Mouse (Mus musculus): ENCODE measurements around the gene Zfp385a. TPM values are rescaled to one million over a fixed set of nuclear protein-coding genes. Genes with fewer than 3 reads are reported as not detected.

Zfp385a gene
- polyA plus RNA-seq, 1 experiment from 2014 or later: 18.4 TPM

DNA sequence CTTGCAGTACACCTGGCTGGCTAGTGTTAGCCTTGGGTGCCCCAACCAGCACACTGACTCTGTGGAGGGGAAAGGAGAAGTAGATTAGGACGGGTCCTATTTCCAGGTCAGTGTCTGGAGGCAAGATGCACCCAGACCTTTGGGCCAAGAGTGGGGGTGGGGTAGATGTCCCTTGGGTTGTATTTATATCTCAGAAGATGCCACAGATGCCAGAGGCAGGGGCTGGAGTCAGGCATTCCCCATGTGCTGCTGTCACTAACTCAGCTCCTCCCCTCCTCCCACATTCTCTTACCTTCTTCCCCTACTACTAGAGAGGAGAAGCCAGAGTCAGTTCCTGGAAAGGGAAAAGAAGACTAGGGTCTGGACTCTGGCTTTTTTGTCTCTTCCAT, 19.2 kb upstream of the Zfp385a start:
- Histone ChIP-seq H3K9ac (ENCODE audit: low read depth, low read length) (no peak overlapping the region), H3K4me1 (ENCODE audit: control insufficient read depth, insufficient read depth, low read length) (peaks cover 15% of the 10 kb centered on the region), H3K27ac (replicated peaks; ENCODE audit: low read depth, low read length) (peak overlapping the region; percentile 87; the same call in 1 of the 2 replicates), H3K4me3 (ENCODE audit: low read depth, low read length) (no peak overlapping the region), H3K36me3 (ENCODE audit: control insufficient read depth, insufficient read depth, low read length) (peaks cover 31% of the 10 kb centered on the region), H3K27me3 (replicated peaks; ENCODE audit: control insufficient read depth, insufficient read depth, low read length) (no peaks in the 10 kb centered on the region), H3K4me2 (ENCODE audit: low read depth, low read length) (no peak overlapping the region), H3K9me3 (ENCODE audit: control insufficient read depth, low read length) (no peaks in the 10 kb centered on the region)
- peak; percentile 50; the same call in 1 of the 2 replicates for ATAC-seq (ENCODE audit: low read depth)
- 0% methylated on average over 1 of the region's 1 CpGs for WGBS
- DNase-seq (ENCODE audit: low spot score): peak; percentile 57

DNA sequence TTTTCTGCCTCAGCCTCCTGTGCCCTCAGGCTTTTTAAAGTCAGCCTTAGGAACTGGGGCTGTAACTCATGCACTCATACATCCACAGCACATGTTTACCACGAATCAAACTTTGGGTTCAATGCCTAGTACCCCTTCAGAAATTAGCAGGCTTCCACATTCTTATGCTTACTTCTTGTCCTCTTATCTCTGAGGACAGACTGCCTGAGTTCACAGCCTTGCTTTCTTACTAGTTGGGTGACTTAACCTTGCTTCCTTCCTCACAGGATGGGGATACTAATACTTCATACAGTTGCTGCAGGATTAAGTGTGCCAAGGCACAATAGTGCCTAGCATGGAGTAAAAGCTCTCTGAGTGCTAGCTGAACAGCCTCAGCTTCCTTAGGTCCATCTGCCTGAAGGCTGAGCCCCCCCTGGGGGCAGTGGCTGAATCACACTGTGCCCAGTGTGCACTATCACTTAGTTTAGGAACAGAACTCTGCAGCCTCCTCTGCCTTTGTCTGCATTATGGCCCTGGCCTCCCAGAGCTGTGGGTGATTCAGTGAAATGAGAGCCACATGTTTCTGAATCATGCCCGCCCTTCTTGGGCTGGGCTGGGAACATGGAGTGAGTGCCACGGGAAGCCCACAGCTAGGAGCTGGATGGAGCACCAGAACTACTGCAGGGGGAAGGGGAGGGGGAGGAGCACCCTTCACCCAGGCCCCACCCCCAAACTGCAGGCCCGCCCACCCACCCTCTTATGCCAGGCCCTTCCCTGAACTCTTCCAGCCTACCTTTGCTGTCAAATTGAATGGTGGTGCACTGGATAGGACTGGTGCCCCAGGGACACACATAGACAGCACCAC, 18.6 kb upstream of the Zfp385a start:
- Histone ChIP-seq H3K4me1 (ENCODE audit: control insufficient read depth, insufficient read depth, low read length) (peaks cover 14% of the 10 kb centered on the region), H3K36me3 (ENCODE audit: control insufficient read depth, insufficient read depth, low read length) (peaks cover 37% of the 10 kb centered on the region), H3K4me3 (ENCODE audit: low read depth, low read length) (no peak overlapping the region), H3K27me3 (replicated peaks; ENCODE audit: control insufficient read depth, insufficient read depth, low read length) (no peaks in the 10 kb centered on the region), H3K27ac (replicated peaks; ENCODE audit: low read depth, low read length) (peak overlapping the region; percentile 87), H3K9ac (ENCODE audit: low read depth, low read length) (peak overlapping the region; percentile 51), H3K9me3 (ENCODE audit: control insufficient read depth, low read length) (no peaks in the 10 kb centered on the region), H3K4me2 (ENCODE audit: low read depth, low read length) (no peak overlapping the region)
- 22% methylated on average over 3 of the region's 4 CpGs for WGBS
- ATAC-seq (ENCODE audit: low read depth) (peak; percentile 72), DNase-seq (ENCODE audit: low spot score) (peak; percentile 74)

DNA sequence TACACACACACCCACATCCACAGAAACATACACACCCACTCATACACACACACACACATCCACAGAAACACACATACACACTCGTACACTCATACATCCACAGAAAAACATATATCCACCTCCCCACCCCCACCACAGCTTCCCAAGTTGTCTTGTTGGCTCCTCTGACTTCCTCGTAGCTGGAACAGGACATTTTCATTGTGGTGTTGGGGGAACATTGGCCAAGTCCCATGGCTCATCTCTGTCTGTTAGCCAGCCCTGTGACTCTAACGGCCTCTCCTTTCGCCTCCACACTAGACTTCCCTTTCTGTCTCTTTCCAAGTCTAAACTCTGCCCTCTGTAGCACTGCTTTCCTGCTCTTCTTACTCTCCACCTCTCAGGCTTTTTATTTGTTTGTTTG, 17.9 kb upstream of the Zfp385a start:
- H3K4me3 ChIP-seq (ENCODE audit: low read depth, low read length): no peak overlapping the region
- 78% methylated on average over 4 of the region's 4 CpGs for WGBS
- H3K36me3 ChIP-seq (ENCODE audit: control insufficient read depth, insufficient read depth, low read length): peaks cover 43% of the 10 kb centered on the region
- no peaks in the 10 kb centered on the region for H3K27me3 ChIP-seq (replicated peaks; ENCODE audit: control insufficient read depth, insufficient read depth, low read length)
- no peak for ATAC-seq (ENCODE audit: low read depth)
- H3K9ac ChIP-seq (ENCODE audit: low read depth, low read length): no peak overlapping the region
- DNase-seq (ENCODE audit: low spot score): no peak
- no peak overlapping the region for H3K4me2 ChIP-seq (ENCODE audit: low read depth, low read length)
- H3K27ac ChIP-seq (replicated peaks; ENCODE audit: low read depth, low read length): no peak overlapping the region; the same call in 1 of the 2 replicates
- H3K4me1 ChIP-seq (ENCODE audit: control insufficient read depth, insufficient read depth, low read length): peaks cover 14% of the 10 kb centered on the region
- no peaks in the 10 kb centered on the region for H3K9me3 ChIP-seq (ENCODE audit: control insufficient read depth, low read length)

DNA sequence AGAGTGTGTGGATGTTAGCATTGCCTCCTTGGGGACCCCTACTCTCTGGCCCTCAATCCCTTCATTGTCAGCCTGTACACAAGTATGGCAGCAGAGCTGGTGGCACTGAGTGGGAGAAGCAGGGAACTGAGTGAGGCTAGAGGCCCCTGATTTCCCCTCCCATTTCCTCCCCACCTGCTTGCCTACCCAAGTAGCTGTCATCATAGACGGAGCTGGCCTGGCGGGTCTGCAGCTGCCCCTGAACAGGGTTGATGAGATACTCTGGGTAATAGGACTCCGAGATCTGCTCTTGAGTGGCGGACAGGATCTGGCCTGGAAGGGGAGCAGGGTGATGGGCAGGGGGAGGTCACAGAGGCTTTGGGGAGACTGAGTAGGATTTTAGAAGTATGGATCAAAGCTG, 16.2 kb upstream of the Zfp385a start:
- Histone ChIP-seq H3K36me3 (ENCODE audit: control insufficient read depth, insufficient read depth, low read length) (peaks cover 57% of the 10 kb centered on the region), H3K4me2 (ENCODE audit: low read depth, low read length) (no peak overlapping the region), H3K9me3 (ENCODE audit: control insufficient read depth, low read length) (no peaks in the 10 kb centered on the region), H3K27ac (replicated peaks; ENCODE audit: low read depth, low read length) (no peak overlapping the region), H3K27me3 (replicated peaks; ENCODE audit: control insufficient read depth, insufficient read depth, low read length) (no peaks in the 10 kb centered on the region), H3K4me3 (ENCODE audit: low read depth, low read length) (no peak overlapping the region), H3K4me1 (ENCODE audit: control insufficient read depth, insufficient read depth, low read length) (peaks cover 14% of the 10 kb centered on the region), H3K9ac (ENCODE audit: low read depth, low read length) (no peak overlapping the region)
- no peak for ATAC-seq (ENCODE audit: low read depth)
- no peak for DNase-seq (ENCODE audit: low spot score)
- 60% methylated on average over 4 of the region's 4 CpGs for WGBS

DNA sequence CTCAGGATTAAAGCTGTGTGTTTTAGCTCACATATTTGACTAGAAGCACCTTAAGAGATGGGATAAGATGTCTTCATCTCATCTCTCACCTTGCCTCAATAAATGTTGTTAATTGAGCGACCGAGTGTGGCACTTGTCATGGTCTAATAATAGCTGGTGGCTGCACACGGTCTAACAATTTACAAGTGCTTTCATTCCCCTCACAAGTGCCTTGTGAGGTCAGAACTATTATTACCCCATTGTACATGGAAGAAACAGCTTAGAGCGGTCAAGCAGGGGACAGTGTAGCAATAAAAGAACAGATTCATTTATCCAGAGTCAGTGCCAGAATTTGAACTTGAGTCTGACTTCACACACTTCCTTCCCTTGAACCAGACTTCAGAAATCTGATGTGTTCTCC, 15.5 kb upstream of the Zfp385a start:
- H3K36me3 ChIP-seq (ENCODE audit: control insufficient read depth, insufficient read depth, low read length): peaks cover 64% of the 10 kb centered on the region
- ATAC-seq (ENCODE audit: low read depth): no peak

DNA sequence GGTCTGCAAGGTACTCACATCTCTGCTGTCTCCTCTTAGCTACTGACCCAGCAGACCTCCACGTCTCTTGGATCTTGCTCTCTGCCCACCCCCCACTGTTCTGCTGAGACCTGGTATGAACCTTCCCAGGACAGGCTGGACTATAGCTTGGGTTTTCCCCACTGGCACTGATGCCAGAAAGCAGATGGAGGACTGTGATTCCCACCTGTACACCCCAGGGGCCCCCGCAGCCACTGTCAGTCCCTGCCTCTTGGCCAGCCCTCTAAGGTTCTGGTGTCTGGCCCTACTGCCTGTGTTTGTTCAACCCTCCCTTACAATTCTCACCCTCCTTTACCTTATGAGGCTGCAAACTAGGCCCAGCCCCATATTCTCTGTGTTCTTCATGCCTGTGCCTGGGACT, 14.8 kb upstream of the Zfp385a start:
- no peak overlapping the region for H3K27ac ChIP-seq (replicated peaks; ENCODE audit: low read depth, low read length)
- H3K9me3 ChIP-seq (ENCODE audit: control insufficient read depth, low read length): no peaks in the 10 kb centered on the region
- no peak overlapping the region for H3K9ac ChIP-seq (ENCODE audit: low read depth, low read length)
- no peak for ATAC-seq (ENCODE audit: low read depth)
- DNase-seq (ENCODE audit: low spot score): no peak
- WGBS: 97% methylated on average over 2 of the region's 2 CpGs
- H3K27me3 ChIP-seq (replicated peaks; ENCODE audit: control insufficient read depth, insufficient read depth, low read length): no peaks in the 10 kb centered on the region
- no peak overlapping the region for H3K4me3 ChIP-seq (ENCODE audit: low read depth, low read length)
- H3K4me1 ChIP-seq (ENCODE audit: control insufficient read depth, insufficient read depth, low read length): peaks cover 14% of the 10 kb centered on the region
- H3K36me3 ChIP-seq (ENCODE audit: control insufficient read depth, insufficient read depth, low read length): peaks cover 71% of the 10 kb centered on the region
- H3K4me2 ChIP-seq (ENCODE audit: low read depth, low read length): no peak overlapping the region

More for the DNA sequence above, 15.5 kb upstream of the Zfp385a start:
- Histone ChIP-seq H3K4me2 (ENCODE audit: low read depth, low read length) (no peak overlapping the region), H3K4me1 (ENCODE audit: control insufficient read depth, insufficient read depth, low read length) (peaks cover 14% of the 10 kb centered on the region), H3K27me3 (replicated peaks; ENCODE audit: control insufficient read depth, insufficient read depth, low read length) (no peaks in the 10 kb centered on the region), H3K9me3 (ENCODE audit: control insufficient read depth, low read length) (no peaks in the 10 kb centered on the region), H3K27ac (replicated peaks; ENCODE audit: low read depth, low read length) (no peak overlapping the region), H3K9ac (ENCODE audit: low read depth, low read length) (no peak overlapping the region), H3K4me3 (ENCODE audit: low read depth, low read length) (no peak overlapping the region)
- no peak for DNase-seq (ENCODE audit: low spot score)
- WGBS: 88% methylated on average over 4 of the region's 4 CpGs

DNA sequence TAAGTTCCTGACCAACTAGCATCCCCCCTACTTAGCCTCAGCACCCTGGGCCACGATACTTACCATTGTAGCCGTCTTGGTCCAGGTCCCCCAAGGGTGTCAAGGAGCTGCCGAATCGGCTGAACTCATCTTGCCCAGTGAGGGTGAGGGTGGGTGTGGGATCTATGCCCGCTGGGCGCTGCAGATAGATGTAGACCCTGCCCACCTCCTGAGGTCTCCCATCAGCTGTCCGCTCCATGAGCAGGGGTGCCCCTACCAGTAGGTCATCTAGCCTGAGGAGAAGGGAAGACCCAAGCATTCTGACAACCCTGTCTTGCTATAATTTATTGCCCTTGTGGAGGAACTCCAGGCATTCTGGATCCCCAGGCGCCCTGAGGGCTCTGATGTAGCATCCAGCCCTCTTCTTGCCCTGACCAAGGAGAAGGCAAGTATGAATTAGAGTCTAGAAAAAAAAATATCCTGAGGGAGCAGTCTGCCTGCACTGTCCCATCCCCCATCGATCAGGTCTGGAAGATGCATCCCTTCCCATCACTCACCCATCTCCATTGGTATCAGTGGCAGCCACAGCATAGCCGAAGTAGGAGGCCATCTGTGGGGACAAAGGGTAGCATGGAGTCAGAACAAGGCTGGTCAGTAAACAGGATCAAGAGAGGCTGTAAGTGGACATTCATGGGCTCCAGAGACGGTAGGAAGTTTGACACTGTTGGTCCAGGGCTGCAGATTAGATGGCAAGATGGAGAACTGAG, 13.8 kb upstream of the Zfp385a start:
- H3K4me1 ChIP-seq (ENCODE audit: control insufficient read depth, insufficient read depth, low read length): peaks cover 5% of the 10 kb centered on the region; the same call in 1 of the 2 replicates
- no peak overlapping the region for H3K27ac ChIP-seq (replicated peaks; ENCODE audit: low read depth, low read length)
- H3K36me3 ChIP-seq (ENCODE audit: control insufficient read depth, insufficient read depth, low read length): peaks cover 81% of the 10 kb centered on the region
- H3K9ac ChIP-seq (ENCODE audit: low read depth, low read length): no peak overlapping the region
- no peak overlapping the region for H3K4me2 ChIP-seq (ENCODE audit: low read depth, low read length)
- WGBS: 91% methylated on average over 11 of the region's 11 CpGs
- no peak overlapping the region for H3K4me3 ChIP-seq (ENCODE audit: low read depth, low read length)
- ATAC-seq (ENCODE audit: low read depth) (no peak), DNase-seq (ENCODE audit: low spot score) (no peak)
- no peaks in the 10 kb centered on the region for H3K9me3 ChIP-seq (ENCODE audit: control insufficient read depth, low read length)
- no peaks in the 10 kb centered on the region for H3K27me3 ChIP-seq (replicated peaks; ENCODE audit: control insufficient read depth, insufficient read depth, low read length)

DNA sequence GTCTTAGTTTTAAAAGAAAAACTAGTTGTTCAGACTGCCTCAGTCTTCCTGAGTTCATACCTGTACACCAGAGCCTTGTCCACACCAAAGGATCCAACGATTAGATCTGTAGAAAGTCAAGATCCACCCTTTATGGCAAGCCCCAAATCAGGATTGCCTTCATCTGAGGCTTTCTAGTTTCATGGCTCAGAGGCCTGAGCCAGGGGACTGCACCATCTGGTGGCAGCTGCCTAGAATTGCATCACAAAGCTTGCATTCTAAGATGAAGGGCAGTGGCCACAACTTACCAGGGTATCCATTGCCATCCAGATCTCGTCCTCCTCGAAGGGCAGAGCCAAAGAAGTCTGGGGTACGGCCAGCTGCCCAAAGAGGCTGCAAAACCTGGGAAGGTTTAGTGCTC, 13.0 kb upstream of the Zfp385a start:
- Histone ChIP-seq H3K27me3 (replicated peaks; ENCODE audit: control insufficient read depth, insufficient read depth, low read length) (no peaks in the 10 kb centered on the region), H3K4me2 (ENCODE audit: low read depth, low read length) (no peak overlapping the region), H3K4me3 (ENCODE audit: low read depth, low read length) (no peak overlapping the region), H3K27ac (replicated peaks; ENCODE audit: low read depth, low read length) (no peak overlapping the region), H3K36me3 (ENCODE audit: control insufficient read depth, insufficient read depth, low read length) (peaks cover 89% of the 10 kb centered on the region), H3K4me1 (ENCODE audit: control insufficient read depth, insufficient read depth, low read length) (no peaks in the 10 kb centered on the region), H3K9me3 (ENCODE audit: control insufficient read depth, low read length) (no peaks in the 10 kb centered on the region), H3K9ac (ENCODE audit: low read depth, low read length) (no peak overlapping the region)
- ATAC-seq (ENCODE audit: low read depth) (no peak), DNase-seq (ENCODE audit: low spot score) (no peak)
- WGBS: 29% methylated on average over 4 of the region's 4 CpGs

All from embryonic facial prominence, embryonic 14.5 days (tissue).